Mouse (Mus musculus): Measurements from ENCODE around the gene Smim24. TPM values are rescaled to one million over a fixed set of nuclear protein-coding genes. Genes with fewer than 3 reads are reported as not detected.
A peak's percentile ranks its signal among the peaks of the same experiment; 100 is the strongest.

The Smim24 gene
- total RNA-seq, 2 experiments from 2014 or later: 0.67 TPM; not detected in 1

DNA sequence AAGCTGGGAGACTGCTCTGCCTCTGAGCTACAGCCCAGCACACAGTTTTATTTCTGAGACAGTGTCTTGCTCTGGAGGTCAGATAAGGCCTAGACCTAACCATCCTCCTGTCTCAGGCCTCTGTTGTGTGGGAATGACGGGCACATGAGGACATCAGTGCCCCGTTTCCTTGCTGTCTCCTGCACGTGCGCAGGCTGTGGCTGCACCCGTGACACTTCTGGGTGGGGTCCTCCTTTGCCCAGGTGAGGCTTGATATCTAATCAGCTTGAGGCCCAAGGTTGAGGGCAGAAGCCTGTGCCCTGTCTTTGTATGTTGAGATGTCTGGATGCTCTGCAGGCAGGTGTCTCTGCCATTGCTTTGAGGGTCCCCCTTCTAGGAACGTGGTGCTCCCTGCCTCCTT lies 581 bp upstream of the Smim24 start:
- no peak for DNase-seq

DNA sequence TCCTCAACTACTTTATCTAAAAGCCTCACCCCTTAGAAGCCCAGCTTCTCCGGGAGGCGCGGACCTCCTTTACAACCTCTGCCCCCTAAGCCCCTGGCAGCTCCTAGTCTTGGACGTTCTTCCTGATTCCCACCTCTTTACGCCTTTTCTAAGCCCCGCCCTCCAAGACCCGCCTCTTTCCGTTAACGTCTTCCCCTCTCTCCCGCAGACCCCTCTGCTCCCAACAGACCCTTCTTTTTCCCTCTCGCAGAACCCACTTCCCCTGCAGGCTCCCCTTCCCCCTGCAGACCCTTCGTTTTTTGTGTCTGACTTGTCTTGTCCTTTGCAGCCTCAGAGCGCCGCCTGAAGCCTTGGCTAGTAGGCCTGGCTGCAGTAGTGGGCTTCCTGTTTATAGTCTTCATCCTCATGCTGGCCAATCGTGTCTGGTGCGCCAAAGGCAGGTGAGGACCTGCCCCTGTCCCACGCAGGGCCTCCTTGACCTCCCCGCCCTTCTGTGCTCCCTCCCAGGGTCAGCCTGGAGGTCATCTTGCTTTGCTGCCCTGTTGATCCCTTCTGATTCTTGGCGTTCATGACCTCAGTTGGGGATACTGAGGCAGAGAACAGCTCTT lies 709 bp downstream of the Smim24 start:
- no peak for DNase-seq

DNA sequence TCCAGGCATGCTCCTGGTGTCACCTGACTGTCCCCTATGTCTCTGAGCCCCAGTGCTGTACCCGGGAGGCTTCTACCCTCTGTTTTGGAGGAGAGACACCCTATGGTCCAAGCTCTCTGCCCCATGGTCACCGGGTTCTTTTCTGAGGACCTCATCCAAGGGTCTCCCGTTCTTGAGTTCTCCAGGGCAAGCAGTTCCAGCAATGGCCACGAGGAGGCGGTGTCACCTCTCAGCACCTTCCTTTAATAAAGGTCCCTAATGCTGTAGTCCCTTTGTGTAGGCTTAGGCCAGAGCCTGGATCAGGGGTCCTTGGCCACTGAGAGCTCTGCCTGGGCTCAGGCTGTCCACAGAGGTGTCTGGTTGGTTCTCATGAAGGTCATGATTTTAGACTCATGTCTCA lies 2.3 kb downstream of the Smim24 start:
- no peak for DNase-seq

DNA sequence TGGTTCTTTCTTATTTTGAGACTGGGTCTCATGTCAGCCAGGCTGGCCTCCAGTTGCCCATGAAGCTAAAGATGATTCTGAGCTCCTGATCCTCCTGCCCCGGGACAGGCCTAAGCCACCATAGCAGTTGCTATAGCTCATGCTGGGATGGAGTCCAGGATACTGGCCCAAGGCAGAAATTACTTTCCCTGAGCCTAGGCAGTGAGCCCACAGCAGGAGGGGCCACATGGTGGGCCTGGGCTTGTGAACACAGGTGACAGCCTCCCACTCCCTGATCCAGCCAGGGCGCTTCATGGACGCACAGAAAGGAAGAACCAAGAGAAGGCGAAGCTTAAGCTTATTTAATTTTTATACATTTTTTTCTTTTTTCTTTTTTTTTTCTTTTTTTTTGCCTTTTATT lies 3.0 kb downstream of the Smim24 start:
- DNase-seq: no peak

DNA sequence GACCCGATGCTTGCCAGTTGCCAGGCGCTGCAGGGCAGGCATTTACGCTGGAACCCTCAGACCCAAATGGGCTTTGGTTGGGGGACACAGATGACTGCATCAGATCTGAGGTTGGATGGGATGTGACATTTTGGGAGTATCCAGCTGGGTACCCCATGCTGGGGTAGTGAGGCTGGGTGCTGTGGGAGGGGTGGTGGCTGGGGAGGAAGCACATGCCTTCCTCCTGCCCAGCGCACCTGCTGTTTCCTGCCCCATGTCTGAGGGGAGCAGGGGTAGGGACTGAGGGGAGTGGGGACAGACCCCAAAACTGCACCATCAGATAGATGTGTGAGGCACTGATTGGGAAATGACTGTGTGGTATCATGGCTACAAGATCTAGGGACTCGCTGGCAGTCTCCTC lies 3.9 kb downstream of the Smim24 start:
- no peak for DNase-seq

DNA sequence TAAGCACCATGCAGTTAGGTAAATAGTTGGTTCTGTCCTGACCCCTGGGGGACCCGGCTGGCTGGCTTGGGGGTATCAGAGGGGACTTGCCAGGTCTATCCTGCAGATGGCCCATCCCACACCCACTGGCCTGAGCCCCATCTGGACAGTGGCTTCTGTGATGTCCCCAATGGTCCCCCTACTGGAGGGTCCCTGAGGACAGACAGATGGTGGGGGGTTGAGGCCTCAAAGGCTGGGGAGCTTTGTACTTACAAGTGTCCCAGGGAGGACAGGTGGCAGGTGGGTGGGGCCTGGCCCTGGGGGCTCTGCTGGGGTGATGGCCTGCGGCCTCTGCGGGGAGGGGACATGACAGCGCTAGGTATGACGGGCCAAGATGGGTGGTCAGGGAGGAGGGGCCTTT lies 6.4 kb downstream of the Smim24 start:
- DNase-seq: no peak

DNA sequence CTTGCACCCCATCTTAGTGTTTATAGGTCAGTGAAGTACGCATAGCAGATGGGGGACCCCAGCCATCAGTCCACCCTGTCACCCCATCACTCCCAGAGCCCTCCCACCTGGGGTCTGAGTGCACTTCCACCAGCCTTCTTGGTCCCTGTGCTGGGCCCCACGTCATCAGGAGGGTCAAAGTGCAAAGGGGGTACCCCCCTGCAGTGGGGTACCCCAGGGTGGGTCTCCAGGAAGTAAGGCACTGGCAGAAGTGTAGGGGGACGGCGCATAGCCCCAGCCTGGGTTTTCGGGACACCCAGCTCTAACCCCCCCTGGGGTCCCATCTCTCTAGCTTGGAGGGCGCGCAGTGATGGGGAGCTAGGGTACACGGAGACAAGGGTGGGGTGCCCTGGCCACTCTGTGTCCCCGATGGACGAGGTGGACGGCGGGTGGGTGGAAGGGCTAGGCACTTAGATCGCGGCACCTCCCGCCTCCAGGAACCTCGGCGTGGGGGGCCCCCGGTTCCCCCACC lies 7.0 kb downstream of the Smim24 start:
- DNase-seq: no peak

DNA sequence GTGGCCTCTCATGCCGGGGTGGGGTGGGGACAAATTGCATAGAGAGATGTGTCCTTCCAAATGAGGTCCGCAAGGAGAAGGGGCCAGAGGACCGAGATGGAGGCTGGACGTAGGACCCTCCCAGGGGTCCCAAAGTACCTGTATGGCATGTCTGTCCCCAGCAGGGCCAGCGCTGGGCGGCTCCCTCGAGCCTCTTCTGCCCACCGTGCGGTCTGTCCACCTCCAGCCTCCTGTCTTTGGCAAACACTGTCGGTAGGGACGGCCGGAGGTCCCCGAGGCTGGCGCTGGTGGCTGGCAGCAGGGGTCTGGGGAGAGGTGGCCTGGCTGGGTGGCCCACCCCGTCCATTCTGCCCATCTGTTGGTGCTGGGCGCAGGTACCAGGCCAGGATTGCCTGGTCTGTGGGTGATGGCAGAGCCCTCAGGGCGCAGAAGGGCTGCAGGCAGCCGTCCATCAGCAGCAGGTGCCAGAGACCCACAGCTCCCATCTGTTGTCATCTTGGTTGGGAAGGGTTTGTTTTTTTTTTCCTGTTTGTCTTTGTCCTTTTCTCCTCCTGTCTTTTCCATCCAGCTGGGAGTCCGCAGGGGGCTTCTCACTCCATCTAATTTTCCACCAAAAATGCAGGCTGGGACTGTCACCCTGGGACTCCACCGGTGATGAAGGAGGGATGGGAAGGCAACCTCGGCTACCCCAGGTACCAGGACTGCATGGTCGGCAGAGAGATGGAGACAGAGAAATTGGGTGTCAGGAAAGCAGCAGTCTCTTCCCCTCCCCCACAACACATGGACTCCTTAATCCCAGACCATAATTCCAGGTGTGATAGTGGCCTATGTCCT lies 7.7 kb downstream of the Smim24 start:
- no peak for DNase-seq

DNA sequence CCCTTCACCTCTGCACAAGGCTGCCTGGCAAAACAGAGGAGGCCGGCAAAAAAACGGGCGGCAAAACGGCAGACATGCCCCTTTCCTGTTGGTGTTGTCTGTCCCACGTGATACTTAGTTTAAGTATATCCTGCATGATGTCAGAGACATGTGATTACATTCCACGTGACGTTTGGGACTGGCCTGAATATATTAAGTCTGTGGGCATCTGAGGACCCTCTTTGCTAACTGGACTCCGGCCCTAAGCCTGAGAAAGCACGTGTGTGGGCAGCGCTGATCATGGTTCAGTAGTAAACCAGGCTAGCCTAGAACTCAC lies 8.3 kb downstream of the Smim24 start:
- DNase-seq: no peak

DNA sequence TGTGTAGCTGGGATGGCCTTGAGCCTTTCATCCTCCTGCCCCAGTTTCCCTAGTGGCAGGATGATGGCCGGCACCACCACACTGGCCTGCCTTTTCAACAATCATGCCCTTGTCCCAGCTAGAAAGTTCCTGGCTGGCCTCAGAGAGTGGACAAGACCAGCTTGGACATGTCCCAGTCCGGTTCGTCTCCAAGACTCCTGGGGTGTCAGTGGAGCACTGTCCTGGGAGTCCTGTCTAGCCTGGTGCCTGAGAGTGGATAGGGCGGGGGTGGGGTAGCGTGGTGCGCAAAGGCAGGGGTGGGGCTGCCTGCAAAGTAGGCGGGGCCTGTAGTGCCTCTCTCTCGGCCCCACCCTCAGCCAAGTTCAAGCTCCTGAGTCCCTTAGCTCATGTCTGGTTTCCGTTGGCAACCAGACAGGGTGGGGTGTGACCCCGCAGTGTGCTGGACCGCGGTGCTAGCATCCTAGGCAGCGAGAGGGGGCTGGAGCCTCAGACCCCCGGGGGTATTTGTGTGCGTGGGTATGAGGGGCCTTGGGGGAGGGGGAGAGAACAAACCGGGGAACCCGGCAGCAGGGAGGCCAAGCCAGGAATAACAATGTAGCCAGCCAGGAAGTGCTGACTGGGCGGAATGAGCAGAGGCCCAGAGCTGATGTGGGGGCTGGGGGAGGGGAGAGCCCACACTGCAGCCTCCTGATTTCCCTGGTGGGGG lies 8.8 kb downstream of the Smim24 start:
- peak; percentile 84 for DNase-seq

DNA sequence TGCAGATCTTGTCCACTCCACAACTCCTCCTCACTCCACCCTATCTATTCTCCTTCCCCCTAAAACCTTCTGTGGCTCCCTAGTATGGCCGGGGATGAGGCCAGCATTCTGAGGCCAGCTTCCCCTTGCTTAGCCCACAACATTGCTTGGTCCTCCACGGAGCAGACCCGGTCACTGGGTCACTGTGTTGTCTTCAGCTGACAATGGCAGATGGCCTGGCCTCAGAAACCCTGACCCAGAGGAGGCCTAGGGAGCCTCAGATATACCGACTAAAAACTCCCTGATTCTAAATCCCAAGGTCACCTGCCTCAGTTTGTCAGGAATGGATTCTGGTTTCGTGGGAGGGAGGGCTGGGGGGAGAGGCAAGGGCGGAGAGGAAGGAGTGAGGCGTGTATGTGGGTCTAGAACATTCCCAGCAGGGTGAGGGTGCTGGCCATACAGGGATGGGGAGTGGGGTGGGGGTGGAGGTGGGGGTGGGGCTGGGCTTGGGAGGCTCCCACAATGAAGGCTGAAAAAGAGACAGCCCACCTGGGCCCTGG lies 9.4 kb downstream of the Smim24 start:
- DNase-seq: no peak

DNA sequence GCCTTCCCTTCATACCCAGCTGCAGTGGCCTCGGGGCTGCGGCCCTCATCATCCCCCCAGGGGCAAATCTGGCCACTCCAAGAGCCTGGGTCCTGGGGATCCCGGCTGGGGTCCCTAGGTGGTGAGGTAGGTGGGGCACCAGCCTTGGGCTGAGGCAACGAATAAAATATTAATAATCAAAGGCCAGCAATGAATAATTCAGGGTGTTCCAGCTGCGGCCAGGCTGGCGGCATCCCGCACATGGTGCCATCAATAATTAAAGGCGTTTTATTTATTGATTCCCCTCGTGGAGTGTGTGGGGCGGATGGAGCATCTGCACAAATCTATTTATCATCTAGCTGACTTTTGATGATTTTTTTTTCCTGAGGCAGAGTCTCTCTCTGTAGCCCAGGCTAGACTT lies 10.7 kb downstream of the Smim24 start:
- DNase-seq: no peak

DNA sequence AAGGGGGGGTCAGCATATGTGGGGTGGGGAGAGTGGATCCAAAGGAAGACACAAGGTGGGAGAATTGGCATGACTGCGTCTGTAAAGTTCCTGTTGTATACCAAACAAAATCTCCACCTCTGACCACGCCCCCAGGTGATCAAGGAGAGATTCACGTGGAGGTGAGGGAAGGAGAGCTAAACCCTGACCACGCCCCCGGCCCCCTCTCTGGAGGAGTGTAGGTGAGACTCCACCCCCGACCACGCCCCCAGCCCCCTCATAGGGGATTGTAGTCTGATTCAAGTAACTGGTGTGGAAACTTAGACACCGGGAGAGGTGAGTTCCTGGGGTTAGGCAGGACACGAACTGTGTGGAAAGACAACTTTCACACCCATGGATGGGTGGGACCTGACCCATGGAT lies 11.2 kb downstream of the Smim24 start:
- no peak for DNase-seq

DNA sequence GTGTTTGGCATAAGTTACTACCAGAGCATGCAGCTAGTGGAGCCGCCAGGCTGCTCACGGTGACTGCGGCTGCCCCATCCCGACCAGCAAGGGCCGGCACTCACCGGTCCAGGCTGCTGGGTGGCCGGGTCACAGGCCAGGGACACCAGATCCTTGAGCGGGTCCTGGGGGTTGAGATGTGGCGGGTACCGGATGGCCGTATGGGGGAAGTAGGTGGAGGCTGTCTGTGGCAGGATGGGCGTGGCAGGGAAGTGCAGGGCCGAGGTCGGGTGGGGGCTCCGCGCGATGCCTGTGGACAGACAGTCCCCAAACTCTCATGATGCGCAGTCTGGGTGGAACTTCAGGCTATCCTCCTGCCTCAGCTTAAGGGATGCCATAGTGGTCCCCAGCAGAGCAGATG lies 11.9 kb downstream of the Smim24 start:
- no peak for DNase-seq

DNA sequence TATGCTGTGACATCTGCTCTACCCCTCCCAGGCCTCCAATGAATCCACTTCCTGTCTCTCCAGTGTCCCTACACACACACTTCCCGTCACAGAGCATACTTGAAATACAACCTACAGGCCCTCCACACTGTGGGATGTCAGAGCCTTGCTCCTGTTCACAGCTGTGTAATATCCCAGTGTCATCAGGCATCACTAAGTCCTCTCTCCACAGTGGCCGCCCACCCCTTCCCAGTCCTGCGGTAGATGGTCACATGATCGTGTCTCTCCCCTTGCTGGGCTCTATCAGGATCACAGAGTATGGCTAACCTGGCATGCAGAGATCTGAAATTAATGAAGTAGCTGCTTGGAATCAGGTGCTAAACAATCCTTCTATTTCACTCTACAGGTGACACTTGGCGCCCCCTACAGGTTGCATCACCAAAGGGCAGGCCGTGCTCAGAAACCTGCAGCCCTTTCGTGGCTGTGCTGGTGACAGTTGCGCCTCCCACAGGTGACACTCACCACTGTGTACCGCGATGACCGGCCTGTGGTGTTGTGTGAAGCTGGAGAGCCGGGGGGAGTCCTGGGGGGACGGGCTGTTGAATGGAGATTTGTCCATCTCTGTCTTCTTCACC lies 12.8 kb downstream of the Smim24 start:
- no peak for DNase-seq

DNA sequence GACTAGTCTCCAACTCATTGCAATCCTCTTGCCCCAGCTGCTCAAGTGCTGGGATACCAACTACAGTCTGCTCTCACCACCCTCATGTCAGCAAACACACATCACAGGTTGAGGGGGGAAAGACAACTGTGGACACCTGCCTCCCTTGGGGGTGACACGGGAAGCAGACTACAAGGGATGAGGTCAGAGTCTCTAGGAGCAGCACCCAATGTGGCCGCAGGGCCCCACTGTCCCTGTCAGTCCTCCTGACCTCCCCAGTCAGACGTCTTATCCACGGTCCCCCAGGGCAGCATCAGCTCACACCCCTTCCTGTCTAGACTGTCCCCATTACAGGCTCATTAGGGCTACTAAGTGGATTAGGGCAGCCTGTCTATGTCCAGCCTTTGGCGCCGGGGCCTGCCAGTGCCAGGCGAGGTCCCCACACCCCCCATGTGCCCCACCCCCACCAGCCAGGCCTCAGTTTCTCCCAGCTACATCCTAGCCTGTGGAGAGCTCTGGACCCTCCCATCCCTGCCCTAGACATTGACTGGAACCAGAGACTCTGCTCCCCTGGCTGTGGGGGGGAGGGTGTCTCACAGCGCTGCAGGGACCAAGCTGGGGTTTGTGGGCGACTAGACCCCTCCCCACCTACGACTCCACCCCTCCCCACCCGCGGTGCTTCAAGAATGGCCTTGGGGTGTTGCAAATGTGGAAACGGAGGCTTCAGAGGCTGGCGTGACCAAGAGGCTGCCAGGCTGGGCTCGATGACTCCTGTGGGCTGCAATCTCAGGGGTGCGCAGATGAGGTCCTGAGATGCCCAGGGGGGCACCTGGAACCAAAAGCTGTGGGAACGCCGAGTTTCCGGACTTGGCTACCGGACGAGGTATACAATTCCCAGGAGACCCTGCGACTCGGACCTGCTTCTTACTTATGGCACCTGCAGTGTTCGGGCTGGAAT lies 13.9 kb downstream of the Smim24 start:
- no peak for DNase-seq

DNA sequence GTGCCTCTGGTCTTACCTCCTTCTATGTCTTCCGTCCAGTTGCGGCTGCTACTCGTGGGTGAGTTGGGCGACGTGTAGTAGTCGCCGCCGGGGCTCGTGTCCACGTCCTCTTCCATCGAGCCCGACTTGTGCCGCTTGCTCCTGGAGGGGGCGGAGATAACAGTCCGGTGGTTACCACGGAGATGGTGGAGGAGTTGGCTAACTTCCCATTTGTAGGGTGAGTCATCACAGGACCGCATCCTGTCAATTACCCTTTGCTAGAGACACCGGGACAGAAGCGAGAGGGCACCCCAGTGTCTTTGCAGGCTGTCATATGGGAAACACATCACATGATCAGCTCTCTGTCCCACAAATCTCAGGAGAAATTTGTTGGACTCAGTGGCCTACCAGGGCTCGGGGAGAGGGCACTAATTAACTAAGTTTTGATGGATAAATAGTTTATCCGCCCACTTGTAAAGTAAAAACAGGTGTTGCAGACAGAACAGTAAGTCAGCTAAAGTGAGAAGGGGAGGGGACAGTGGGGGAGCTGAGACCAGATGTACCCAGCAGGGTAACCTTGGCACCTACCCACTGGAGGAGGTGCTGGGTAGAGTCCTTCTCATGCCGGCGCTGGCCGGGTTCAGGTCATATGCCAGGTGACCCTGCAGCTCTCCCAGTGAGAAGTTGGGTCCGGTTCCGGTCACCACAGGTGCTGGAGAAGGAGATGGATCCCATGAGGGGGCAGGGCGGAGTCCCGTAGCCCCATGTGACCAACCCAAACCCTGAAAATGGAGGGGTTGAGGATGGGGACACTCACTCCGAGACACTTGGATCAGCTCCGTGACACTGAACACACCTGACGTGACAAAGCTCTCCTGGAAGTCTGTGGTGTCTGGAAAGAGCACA lies 14.9 kb downstream of the Smim24 start:
- DNase-seq: peak; percentile 81

DNA sequence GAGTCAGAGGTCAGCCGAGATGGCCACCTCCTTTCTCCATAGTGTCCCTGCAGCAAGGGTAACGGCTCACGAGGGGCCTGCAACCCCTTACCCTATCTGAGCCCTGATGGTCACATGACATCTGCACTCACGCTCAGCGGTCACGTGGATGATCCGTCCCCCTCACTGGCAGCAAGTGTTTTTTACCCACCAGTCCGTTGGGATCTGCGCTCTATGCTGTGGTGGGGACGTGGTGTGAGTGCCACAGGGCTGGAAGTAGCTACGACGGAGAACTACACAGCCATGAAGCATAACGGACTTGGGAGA lies 15.5 kb downstream of the Smim24 start:
- no peak for DNase-seq

DNA sequence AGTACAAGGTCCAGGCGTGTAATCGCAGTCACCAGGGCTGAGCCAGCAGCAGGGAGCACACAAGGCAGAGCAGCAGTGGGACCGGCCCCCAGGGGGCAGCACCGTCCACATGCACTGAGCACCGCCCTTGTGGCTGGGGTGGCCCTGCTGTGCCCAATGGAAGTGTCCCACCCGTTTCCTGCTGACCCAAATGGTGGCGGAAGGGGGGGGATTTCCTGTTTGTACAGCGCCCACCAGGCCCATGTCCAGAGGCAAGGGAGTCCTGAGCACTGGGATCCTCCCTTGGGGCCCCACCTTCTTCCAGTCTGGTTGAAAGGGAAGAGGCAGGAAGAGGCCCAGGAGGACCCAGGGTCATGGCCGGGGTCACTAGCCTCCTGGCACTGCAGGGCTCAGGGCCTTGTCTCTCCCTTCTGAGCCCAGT lies 16.0 kb downstream of the Smim24 start:
- peak; percentile 87 for DNase-seq

DNA sequence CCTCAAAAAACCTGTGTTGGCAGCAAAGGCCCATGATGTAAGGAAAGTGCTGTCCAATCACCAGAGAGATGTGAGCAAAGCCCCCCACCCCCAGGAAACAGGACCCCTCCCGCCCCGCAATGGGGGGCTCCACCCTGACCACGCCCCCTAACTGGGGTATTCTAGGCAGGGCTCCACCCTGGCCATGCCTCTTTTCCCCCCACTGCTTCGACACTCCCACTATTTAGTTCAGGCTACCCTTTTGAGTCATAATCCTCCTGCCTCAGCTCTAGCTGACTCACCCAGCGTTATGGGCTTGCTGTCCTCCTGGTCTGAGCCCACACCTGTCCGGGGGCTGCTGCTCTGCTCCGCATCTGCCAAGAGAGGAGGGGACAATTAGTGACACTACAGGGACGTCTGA lies 16.5 kb downstream of the Smim24 start:
- DNase-seq: no peak

DNA sequence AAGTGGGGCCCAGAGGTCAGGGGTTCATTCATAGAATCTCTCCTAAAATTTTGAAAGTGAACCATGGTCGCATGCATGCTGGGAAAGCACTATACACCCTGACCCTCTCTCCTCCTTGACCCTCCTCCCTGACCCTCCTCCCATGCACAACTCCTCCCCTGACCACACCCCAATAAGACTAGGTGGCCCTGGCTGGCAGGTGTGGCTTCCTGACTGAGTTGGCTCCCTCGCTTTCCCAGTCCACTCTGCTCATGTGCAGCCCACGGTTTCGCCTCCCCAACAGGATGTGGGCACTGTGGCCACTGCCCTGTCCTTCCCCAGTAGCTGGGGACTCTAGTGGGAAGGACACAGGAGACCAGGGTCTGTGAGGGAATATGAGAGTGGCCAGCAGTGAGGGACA lies 17.5 kb downstream of the Smim24 start:
- no peak for DNase-seq

All from gastrocnemius, postnatal 25 days (tissue).